In the genomic region with DNA sequence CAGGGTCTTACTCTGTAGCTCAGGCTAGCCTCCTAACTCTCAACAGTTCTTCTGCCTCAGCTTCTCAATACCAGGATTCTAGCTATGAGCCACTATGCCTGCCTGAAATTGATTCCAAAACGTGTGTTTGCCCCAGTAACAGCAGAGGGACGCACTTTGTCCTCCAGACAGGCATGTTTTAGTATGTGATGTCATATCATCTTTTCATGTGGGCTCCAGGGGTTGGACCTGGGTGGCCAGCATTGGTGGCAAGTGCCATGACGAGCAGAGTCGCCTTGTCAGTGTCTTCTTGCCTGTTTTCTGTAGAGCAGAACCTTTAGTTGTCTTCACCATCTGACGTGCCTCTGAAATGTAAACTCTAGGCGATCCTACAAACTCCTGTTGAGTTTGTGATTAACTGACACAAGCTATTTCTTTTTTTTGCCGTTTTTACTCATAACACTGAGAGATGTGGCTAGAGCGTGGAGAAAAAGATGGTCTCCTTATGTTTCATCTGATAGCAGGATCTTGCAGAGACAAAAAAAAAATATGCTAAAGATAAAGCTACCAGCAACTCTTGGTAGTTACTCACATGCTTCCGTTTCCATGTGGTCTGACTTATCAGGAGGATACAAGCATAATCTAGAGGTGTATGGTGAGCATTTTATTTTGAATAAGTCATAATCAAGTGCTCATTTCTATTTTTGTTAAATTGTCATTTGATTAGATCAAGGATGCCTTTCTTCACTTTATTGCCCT, we compare ENCODE assay signal across 8 mouse cellular contexts.
A peak's percentile ranks its signal among the peaks of the same experiment; 100 is the strongest.
DNase-seq lines count a peak whose midpoint lies in the region; ATAC-seq and TF ChIP-seq lines count a peak whose summit lies in the region.
"Had no signal": no experiment of that assay in that cellular context is flagged by ENCODE, and none has a peak within 500 bp of the region (broad histone marks: within the 10 kb centered on the region; RNA-seq: fewer than 3 reads in every experiment).

No protein-coding gene starts in this region.

- DNase-seq in 3T3-L1 (ENCODE audit: low read depth, low spot score): peak; percentile 33
- DNase-seq in liver, embryonic 11.5 days (ENCODE audit: low spot score): no peak
- DNase-seq in cerebellum, postnatal 14 days: no peak
- DNase-seq in gastrocnemius, adult 18-20 months (ENCODE audit: low spot score): no peak

- H3K4me3 ChIP-seq in hindbrain, embryonic 16.5 days (ENCODE audit: low read length): no peak overlapping the region
- no peak overlapping the region for H3K4me3 ChIP-seq in hindbrain, embryonic 12.5 days
- 0 out of 2 replicates have a peak overlapping the region, but pooled peaks have one; percentile 3 for H3K4me3 ChIP-seq in E14TG2a.4 (replicated peaks; ENCODE audit: low read length)
- no peak overlapping the region for H3K4me3 ChIP-seq in liver, embryonic 11.5 days (ENCODE audit: low read depth, low read length)

- H3K36me3 ChIP-seq in hindbrain, embryonic 16.5 days (ENCODE audit: control insufficient read depth, insufficient read depth, low read length): no peaks in the 10 kb centered on the region
- no peaks in the 10 kb centered on the region for H3K36me3 ChIP-seq in hindbrain, embryonic 12.5 days
- peaks cover 20% of the 10 kb centered on the region for H3K36me3 ChIP-seq in E14TG2a.4 (ENCODE audit: insufficient read depth, low read length)
- H3K36me3 ChIP-seq in liver, embryonic 11.5 days (ENCODE audit: control insufficient read depth, insufficient read depth, low read length): no peaks in the 10 kb centered on the region

- no peaks in the 10 kb centered on the region for H3K4me1 ChIP-seq in hindbrain, embryonic 16.5 days (ENCODE audit: control insufficient read depth, insufficient read depth, low read depth, low read length)
- peaks cover 10% of the 10 kb centered on the region for H3K4me1 ChIP-seq in hindbrain, embryonic 12.5 days
- H3K4me1 ChIP-seq in E14TG2a.4 (replicated peaks; ENCODE audit: low read depth, low read length): peaks cover 78% of the 10 kb centered on the region
- peaks cover 25% of the 10 kb centered on the region for H3K4me1 ChIP-seq in liver, embryonic 11.5 days (replicated peaks; ENCODE audit: control insufficient read depth, insufficient read depth, low read length)

- no peak for TF ChIP-seq CTCF in E14TG2a.4 (conservative IDR thresholded peaks at IDR 0.05; ENCODE audit: low read length)

- H3K27ac ChIP-seq in hindbrain, embryonic 16.5 days (ENCODE audit: low read depth, low read length): no peak overlapping the region
- H3K27ac ChIP-seq in hindbrain, embryonic 12.5 days: no peak overlapping the region
- H3K27ac ChIP-seq in liver, embryonic 11.5 days (ENCODE audit: low read depth, low read length): 0 out of 2 replicates have a peak overlapping the region, but pooled peaks have one; percentile 34

- no peak overlapping the region for H3K9ac ChIP-seq in hindbrain, embryonic 16.5 days (ENCODE audit: low read depth, low read length)
- no peak overlapping the region for H3K9ac ChIP-seq in hindbrain, embryonic 12.5 days
- 0 out of 2 replicates have a peak overlapping the region, but pooled peaks have one; percentile 4 for H3K9ac ChIP-seq in liver, embryonic 11.5 days (ENCODE audit: low read depth, low read length)

- 0 out of 2 replicates have a peak, but pooled peaks have one; percentile 9 for ATAC-seq in hindbrain, embryonic 16.5 days
- no peak for ATAC-seq in hindbrain, embryonic 12.5 days (ENCODE audit: low FRiP score)
- ATAC-seq in liver, embryonic 11.5 days (replicated peaks; ENCODE audit: low FRiP score): no peak; the same call in 1 of the 2 replicates
- ATAC-seq: inflammation-experienced regulatory T-cells, adult 6 months had no signal

- no peak overlapping the region for H3K4me2 ChIP-seq in hindbrain, embryonic 16.5 days (ENCODE audit: low read length)
- no peak overlapping the region for H3K4me2 ChIP-seq in hindbrain, embryonic 12.5 days (replicated peaks)
- H3K4me2 ChIP-seq in liver, embryonic 11.5 days: no peak overlapping the region

- H3K9me3 ChIP-seq in hindbrain, embryonic 16.5 days (ENCODE audit: control insufficient read depth, low read length): no peaks in the 10 kb centered on the region
- H3K9me3 ChIP-seq in hindbrain, embryonic 12.5 days (replicated peaks): no peaks in the 10 kb centered on the region
- H3K9me3 ChIP-seq in E14TG2a.4 (ENCODE audit: low read length): no peaks in the 10 kb centered on the region
- no peaks in the 10 kb centered on the region for H3K9me3 ChIP-seq in liver, embryonic 11.5 days (ENCODE audit: control insufficient read depth, low read length)

- WGBS in hindbrain, embryonic 16.5 days: 86% methylated on average over 9 of the region's 9 CpGs
- 80% methylated on average over 9 of the region's 9 CpGs for WGBS in hindbrain, embryonic 12.5 days
- 51% methylated on average over 9 of the region's 9 CpGs for WGBS in liver, embryonic 11.5 days

- H3K27me3 ChIP-seq in hindbrain, embryonic 16.5 days (replicated peaks; ENCODE audit: control insufficient read depth, insufficient read depth, low read length): no peaks in the 10 kb centered on the region
- H3K27me3 ChIP-seq in hindbrain, embryonic 12.5 days: no peaks in the 10 kb centered on the region
- no peaks in the 10 kb centered on the region for H3K27me3 ChIP-seq in E14TG2a.4 (ENCODE audit: insufficient read depth, low read length)
- no peaks in the 10 kb centered on the region for H3K27me3 ChIP-seq in liver, embryonic 11.5 days (replicated peaks; ENCODE audit: control insufficient read depth, insufficient read depth, low read length)
